In genomic region chr17:29716732-29717445, GRCm38 (mm10) we compare ENCODE assay signal across 8 mouse cellular contexts. TPM values are rescaled to one million over a fixed set of nuclear protein-coding genes. Genes with fewer than 3 reads are reported as not detected.
DNase-seq lines count a peak whose midpoint lies in the region; ATAC-seq lines count a peak whose summit lies in the region.

Ccdc167 (minus strand) TSS chr17:29717044.

- peak within 1 kb of the TSS; percentile 59 for H3K9ac ChIP-seq in hindbrain, embryonic 12.5 days

- peak within 1 kb of the TSS; percentile 57 for H3K27ac ChIP-seq in hindbrain, embryonic 12.5 days

- H3K36me3 ChIP-seq in hindbrain, embryonic 12.5 days = no peaks in the 10 kb centered on the region

- 6% methylated on average over 41 of the region's 41 CpGs for WGBS in hindbrain, embryonic 12.5 days

- H3K9me3 ChIP-seq in hindbrain, embryonic 12.5 days (replicated peaks) = no peaks in the 10 kb centered on the region

- peak; percentile 96 for ATAC-seq in hindbrain, embryonic 12.5 days (ENCODE audit: low FRiP score)

- DNase-seq in NIH3T3 (ENCODE audit: low read depth) = peak; percentile 98
- DNase-seq in cerebellum, postnatal 10 days = peak; percentile 97
- DNase-seq in frontal cortex, postnatal 10 days (ENCODE audit: low spot score in 2 of 2) = peak; percentile 93 to 96
- peak; percentile 98 for DNase-seq in layer of hippocampus, postnatal 14 days (ENCODE audit: low spot score in 2 of 2)
- peak; percentile 96 for DNase-seq in lung, postnatal 14 days
- DNase-seq in retina, adult 2 months (ENCODE audit: low read depth, low spot score) = peak; percentile 96
- DNase-seq in thymus, postnatal 36 days = peak; percentile 96 to 97

- no peaks in the 10 kb centered on the region for H3K27me3 ChIP-seq in hindbrain, embryonic 12.5 days

- H3K4me1 ChIP-seq in hindbrain, embryonic 12.5 days = peaks cover 22% of the 10 kb centered on the region

- H3K4me2 ChIP-seq in hindbrain, embryonic 12.5 days (replicated peaks) = peak within 1 kb of the TSS; percentile 73

- peak within 1 kb of the TSS; percentile 42 for H3K4me3 ChIP-seq in hindbrain, embryonic 12.5 days

RNA-seq across cellular contexts. Expression of gene Ccdc167, which starts in this region (rescaled TPM):
- 14.0 and 15.3 TPM in 2 replicates for polyA plus RNA-seq in hindbrain, embryonic 12.5 days (2016; fragmentation: Nextera tagmentation; extraction: Ambion mirVana)
- total RNA-seq in layer of hippocampus, postnatal 14 days (2021) = 10 to 100 TPM; 15.1 to 23.4 TPM

Comparison
In these comparisons a context has a peak if more than half of its experiments do, and no peak if none do; other contexts are left out.
1. Peak in every context shown above with its lines: DNase-seq, ATAC-seq, H3K4me3 ChIP-seq and H3K27ac ChIP-seq.